Mouse (Mus musculus): ENCODE results near the gene Sp2.

Gene Sp2

DNA sequence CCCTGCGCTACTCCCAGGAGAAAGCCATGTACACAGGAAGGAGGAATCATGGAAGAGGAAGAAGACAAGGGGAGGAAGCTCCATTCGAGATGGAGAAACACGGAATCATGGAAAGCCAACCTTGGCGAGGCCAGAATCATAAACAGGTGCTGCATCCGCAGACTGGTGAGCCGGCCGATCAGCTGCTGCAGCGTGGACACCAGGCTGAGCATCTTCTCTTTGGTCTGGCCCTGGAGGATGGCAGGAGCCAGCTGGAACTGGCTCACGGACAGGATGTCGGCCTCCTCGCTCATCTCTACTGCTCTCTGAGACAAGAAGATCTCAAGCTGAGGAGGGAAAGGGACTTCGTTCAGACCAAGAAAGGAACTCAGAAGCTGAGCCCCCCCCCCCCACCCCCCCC is 74.2 kb downstream of the Sp2 start:
- DNase-seq (ENCODE audit: low spot score): no peak

DNA sequence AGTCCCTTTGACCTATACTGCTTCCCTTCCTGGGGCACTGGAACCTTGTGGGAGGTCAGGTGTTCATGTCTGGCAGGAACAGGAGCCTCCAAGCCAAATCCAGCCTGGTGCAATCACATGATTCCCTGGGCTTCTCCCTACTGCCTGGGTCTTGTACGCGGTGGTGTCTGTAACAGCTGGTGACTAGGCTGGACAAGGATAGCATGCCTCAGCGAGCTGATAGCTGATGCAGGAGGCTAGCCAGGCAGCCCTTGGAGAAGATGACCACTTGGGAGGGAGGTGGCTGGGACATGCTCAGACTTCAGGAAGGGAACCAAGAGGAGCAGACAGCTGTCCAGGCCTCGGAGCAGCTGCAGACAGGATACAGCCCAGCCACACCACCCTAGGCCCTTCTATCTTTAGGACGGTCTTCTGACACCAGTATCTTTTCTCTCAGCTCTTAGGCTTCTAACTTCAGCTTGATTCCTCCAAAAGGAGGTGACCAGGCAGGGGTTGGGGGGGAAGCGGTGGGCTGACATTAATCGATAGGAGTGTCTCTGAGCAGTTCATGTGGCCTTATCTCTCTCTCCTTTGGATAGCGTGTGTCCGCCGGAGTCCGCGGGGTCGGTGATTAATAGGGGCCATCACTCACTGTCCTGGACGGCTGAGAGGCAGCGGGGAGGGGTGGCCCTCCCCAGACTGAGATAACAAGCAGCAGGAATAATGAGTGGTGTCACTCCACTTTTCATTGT is 76.2 kb downstream of the Sp2 start:
- DNase-seq (ENCODE audit: low spot score): peak; percentile 48

Data from MN1 (cell line).